Mouse (Mus musculus) heart, adult 11 months (tissue): ENCODE results near the gene Lrba.
A peak's percentile ranks its signal among the peaks of the same experiment; 100 is the strongest.

Experiments used
- DNase-seq: peaks from one replicate; pipeline ENCODE4 v3.0.0; 2022

Lrba gene

GRCm38 (mm10) chr3:86561023-86561344 lies 336.5 kb downstream of the Lrba start:
- no peak for DNase-seq

- DNase-seq, result no peak
These were observed 336.9 kb downstream of the Lrba start for GRCm38 (mm10) chr3:86561396-86561795.

GRCm38 (mm10) chr3:86567312-86567711 lies 342.8 kb downstream of the Lrba start:
- no peak for DNase-seq

GRCm38 (mm10) chr3:86571518-86571917 lies 347.0 kb downstream of the Lrba start:
- DNase-seq, result no peak

- DNase-seq, result no peak
These were observed 348.2 kb downstream of the Lrba start for GRCm38 (mm10) chr3:86572519-86573244.

GRCm38 (mm10) chr3:86575312-86575711 lies 350.8 kb downstream of the Lrba start:
- DNase-seq, result no peak

GRCm38 (mm10) chr3:86602284-86602683 lies 377.8 kb downstream of the Lrba start:
- DNase-seq, result no peak

GRCm38 (mm10) chr3:86605775-86606174 lies 381.3 kb downstream of the Lrba start:
- DNase-seq, result no peak

- no peak for DNase-seq
These were observed 402.7 kb downstream of the Lrba start for GRCm38 (mm10) chr3:86627008-86627743.

GRCm38 (mm10) chr3:86629379-86629778 lies 404.9 kb downstream of the Lrba start:
- no peak for DNase-seq

- peak; percentile 75 for DNase-seq
These were observed 411.0 kb downstream of the Lrba start for GRCm38 (mm10) chr3:86635464-86635863.

GRCm38 (mm10) chr3:86635940-86636339 lies 411.5 kb downstream of the Lrba start:
- DNase-seq, result peak; percentile 89

GRCm38 (mm10) chr3:86638552-86639348 lies 414.3 kb downstream of the Lrba start:
- no peak for DNase-seq

GRCm38 (mm10) chr3:86641393-86641792 lies 416.9 kb downstream of the Lrba start:
- DNase-seq, result no peak

- no peak for DNase-seq
These were observed 417.3 kb downstream of the Lrba start for GRCm38 (mm10) chr3:86641796-86642195.

GRCm38 (mm10) chr3:86646771-86647170 lies 422.3 kb downstream of the Lrba start:
- DNase-seq, result no peak

- DNase-seq, result no peak
These were observed 426.5 kb downstream of the Lrba start for GRCm38 (mm10) chr3:86651006-86651405.

- DNase-seq, result no peak
These were observed 434.8 kb downstream of the Lrba start for GRCm38 (mm10) chr3:86659326-86659725.

- no peak for DNase-seq
These were observed 439.9 kb downstream of the Lrba start for GRCm38 (mm10) chr3:86664399-86664798.

- no peak for DNase-seq
These were observed 443.7 kb downstream of the Lrba start for GRCm38 (mm10) chr3:86668146-86668545.

GRCm38 (mm10) chr3:86677573-86678155 lies 453.2 kb downstream of the Lrba start:
- no peak for DNase-seq

GRCm38 (mm10) chr3:86687571-86688209 lies 463.2 kb downstream of the Lrba start:
- no peak for DNase-seq

- DNase-seq, result no peak
These were observed 464.0 kb downstream of the Lrba start for GRCm38 (mm10) chr3:86688438-86688837.
